Mouse (Mus musculus) small intestine, adult 2 months (tissue): ENCODE measurements around the gene Olfr642.

Source experiments
- CTCF ChIP-seq: fragments of 200-500 bp; IDR thresholded peaks from 2 replicates; pipeline ENCODE4 v1.5.1; 2012; ENCODE audit warnings: low read depth, mild to moderate bottlenecking, control low read depth, inconsistent platforms, low read length, moderate library complexity, mixed read lengths; ENCODE audit not compliant: insufficient replicate concordance, insufficient read length; ENCODE audit errors: extremely low read depth
- POLR2A ChIP-seq: fragments of 200-500 bp; IDR thresholded peaks from 2 replicates; pipeline ENCODE4 v1.6.1; 2012; ENCODE audit warnings: low read depth, mild to moderate bottlenecking, control low read depth, inconsistent platforms, low read length, moderate library complexity

DNA sequence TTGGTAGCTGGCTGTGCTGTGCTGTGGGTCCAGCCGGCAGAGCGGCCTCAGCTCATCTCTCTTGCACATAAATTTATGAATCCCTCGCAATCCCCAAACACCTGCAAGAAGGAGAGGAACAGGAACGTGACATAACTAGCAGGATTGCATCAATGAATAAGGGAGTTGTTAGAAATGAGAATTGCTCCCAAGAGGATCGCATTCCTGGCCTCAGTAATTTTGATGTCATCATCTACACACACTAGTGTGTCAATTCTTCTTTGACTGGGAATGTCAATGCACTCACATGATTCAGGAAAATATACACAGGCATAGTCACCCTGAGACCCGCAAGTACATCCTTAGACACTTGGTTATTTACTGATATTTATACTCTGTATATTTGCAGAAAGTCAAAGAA is 27.0 kb downstream of the Olfr642 start, which contains the start of gene Olfr640:
- no peak for TF ChIP-seq CTCF
- TF ChIP-seq POLR2A = no peak
